In genomic region chr5:112950847-112951246, GRCm38 (mm10) we compare ENCODE assay signal across 32 mouse cellular contexts. TPM values are rescaled to one million over a fixed set of nuclear protein-coding genes. Genes with fewer than 3 reads are reported as not detected.
DNase-seq lines count a peak whose midpoint lies in the region; TF ChIP-seq lines count a peak whose summit lies in the region.
"Had no signal": no experiment of that assay in that cellular context is flagged by ENCODE, and none has a peak within 500 bp of the region (broad histone marks: within the 10 kb centered on the region; RNA-seq: fewer than 3 reads in every experiment).

No protein-coding gene starts in this region.

- no peaks in the 10 kb centered on the region for H3K4me1 ChIP-seq in lung, adult 2 months (ENCODE audit: control insufficient read depth, insufficient read depth, low read length)
- no peaks in the 10 kb centered on the region for H3K4me1 ChIP-seq in brown adipose tissue, adult 24 weeks (ENCODE audit: control insufficient read depth, insufficient read depth, insufficient read length, low read length)
- no peaks in the 10 kb centered on the region; the same call in 1 of the 2 replicates for H3K4me1 ChIP-seq in forebrain, embryonic 10.5 days
- H3K4me1 ChIP-seq: forebrain, embryonic 13.5 days; heart, embryonic 12.5 days; megakaryocyte, embryonic 14.5 days; midbrain, embryonic 13.5 days; neural tube, embryonic 15.5 days; stomach, embryonic 15.5 days had no signal

- H3K27me3 ChIP-seq in splenic B cell, adult 2 months (ENCODE audit: control insufficient read depth, insufficient read depth, low read length, poor library complexity, severe bottlenecking), result no peaks in the 10 kb centered on the region
- no peaks in the 10 kb centered on the region for H3K27me3 ChIP-seq in forebrain, embryonic 10.5 days (ENCODE audit: poor library complexity, severe bottlenecking)
- H3K27me3 ChIP-seq: CH12.LX; heart, embryonic 12.5 days; midbrain, embryonic 13.5 days; neural tube, embryonic 15.5 days; stomach, embryonic 15.5 days had no signal

- 82% methylated on average over 3 of the region's 3 CpGs for WGBS in lung, adult 2 months
- WGBS in macrophage (ENCODE audit: missing documents), result 39% methylated on average over 3 of the region's 3 CpGs
- 85% methylated on average over 3 of the region's 3 CpGs for WGBS in forebrain, embryonic 10.5 days

- no peak for TF ChIP-seq CTCF in lung, adult 2 months (IDR thresholded peaks at IDR 0.05; ENCODE audit: insufficient read depth, low read length)

- no peaks in the 10 kb centered on the region for H3K79me2 ChIP-seq in macrophage (ENCODE audit: inconsistent target)

- TF ChIP-seq POLR2A in lung, adult 2 months (IDR thresholded peaks at IDR 0.05; ENCODE audit: borderline replicate concordance, extremely low read depth, low read depth, low read length), result no peak

- no peak overlapping the region for H3K4me3 ChIP-seq in lung, adult 2 months (replicated peaks; ENCODE audit: extremely low read depth, low read depth, low read length)
- no peak overlapping the region for H3K4me3 ChIP-seq in brown adipose tissue, adult 24 weeks (ENCODE audit: insufficient read depth, low read depth, low read length)
- no peak overlapping the region for H3K4me3 ChIP-seq in macrophage (ENCODE audit: inconsistent target)
- no peak overlapping the region for H3K4me3 ChIP-seq in forebrain, embryonic 10.5 days
- H3K4me3 ChIP-seq: erythroblast, embryonic 14.5 days; forebrain, embryonic 13.5 days; heart, adult 2 months; heart, embryonic 12.5 days; megakaryocyte, embryonic 14.5 days; midbrain, embryonic 13.5 days; neural tube, embryonic 15.5 days; stomach, embryonic 15.5 days had no signal

- no peaks in the 10 kb centered on the region for H3K36me3 ChIP-seq in macrophage (ENCODE audit: inconsistent target)
- no peaks in the 10 kb centered on the region for H3K36me3 ChIP-seq in splenic B cell, adult 2 months (ENCODE audit: control insufficient read depth, insufficient read depth, low read length, poor library complexity, severe bottlenecking)
- no peaks in the 10 kb centered on the region for H3K36me3 ChIP-seq in forebrain, embryonic 10.5 days (replicated peaks)
- H3K36me3 ChIP-seq: stomach, embryonic 15.5 days had no signal

- DNase-seq in lung, postnatal 36 days, result peak; percentile 39
- no peak for DNase-seq in lung, adult 2 months
- DNase-seq in splenic B cell, adult 2 months (ENCODE audit: low read depth, low spot score), result peak; percentile 24
- DNase-seq in cerebellum, postnatal 25 days, result no peak
- DNase-seq in forebrain, embryonic 10.5 days (ENCODE audit: extremely low spot score, low spot score), result no peak
- DNase-seq: adrenal gland, adult 8-10 months; cerebellum, adult 11 months; cerebellum, adult 9-10 months; gastrocnemius, postnatal 14 days; heart, adult 2 months; kidney, adult 9 months; kidney, postnatal 10 days; layer of hippocampus, adult 9-11 months; liver; lung, embryonic 14.5 days; right cerebral cortex, postnatal 25 days; thymus, postnatal 14 days had no signal

- H3K9me3 ChIP-seq in forebrain, embryonic 10.5 days, result no peaks in the 10 kb centered on the region
- H3K9me3 ChIP-seq: forebrain, embryonic 13.5 days; heart, embryonic 12.5 days; megakaryocyte, embryonic 14.5 days; midbrain, embryonic 13.5 days; neural tube, embryonic 15.5 days; stomach, embryonic 15.5 days had no signal

- H3K27ac ChIP-seq in brown adipose tissue, adult 24 weeks (replicated peaks; ENCODE audit: low read depth, low read length), result 0 out of 2 replicates have a peak overlapping the region, but pooled peaks have one; percentile 5
- peak overlapping the region; percentile 77 for H3K27ac ChIP-seq in macrophage
- H3K27ac ChIP-seq in forebrain, embryonic 10.5 days, result no peak overlapping the region
- H3K27ac ChIP-seq: forebrain, embryonic 13.5 days; heart, adult 2 months; hindbrain, embryonic 14.5 days; liver, embryonic 14.5 days; midbrain, embryonic 13.5 days; neural tube, embryonic 15.5 days; stomach, embryonic 15.5 days had no signal

RNA-seq across cellular contexts. Expression of gene Myo18b, which starts 54.7 kb away (rescaled TPM):
- polyA plus RNA-seq in lung, adult 2 months (2012; rRNA removed), result 1.9 and 5.5 TPM in 2 replicates
- polyA plus RNA-seq in brown adipose tissue, adult 24 weeks (2012; ENCODE audit: insufficient read depth, insufficient read length, missing spikeins), result 0.75 and 1.8 TPM in 2 replicates
- under 1 TPM in 8 of 26 experiments, not detected in 18; 0.09 to 0.27 (median 0.13) TPM for total RNA-seq in macrophage (2018; cell fraction: chromatin; rRNA removed)
- under 1 TPM in 18 of 26 experiments, not detected in 8; 0.03 to 0.15 (median 0.07) TPM for total RNA-seq in macrophage (2018; cell fraction: cytosol; rRNA removed)
- under 1 TPM in 10 of 26 experiments, not detected in 16; 0.06 to 0.45 (median 0.12) TPM for total RNA-seq in macrophage (2018; cell fraction: nucleus; rRNA removed)
- 0.06 TPM in 1 of 3 replicates, not detected in the others for polyA plus RNA-seq in macrophage (2018)
- polyA plus RNA-seq in forebrain, embryonic 10.5 days (2016; fragmentation: Nextera tagmentation; extraction: Ambion mirVana), result 0.10 and 0.27 TPM in 2 replicates
- total RNA-seq: CH12.LX; hematopoietic stem cell, adult 5-6 weeks had no signal
- polyA plus RNA-seq: activated CD4-positive, CD25-positive, alpha-beta regulatory T cell, adult 4 months; C2C12; erythroblast, embryonic 14.5 days had no signal

Comparison
In these comparisons a context has a peak if more than half of its experiments do, and no peak if none do; other contexts are left out.
1. DNase-seq: peak in lung, postnatal 36 days (single experiment) and splenic B cell, adult 2 months (single experiment); none in lung, adult 2 months (single experiment), cerebellum, postnatal 25 days (0 of 2) and forebrain, embryonic 10.5 days (single experiment).